Mouse (Mus musculus) hindbrain, embryonic 13.5 days (tissue): ENCODE results near the gene Gpr84. TPM values are rescaled to one million over a fixed set of nuclear protein-coding genes. Genes with fewer than 3 reads are reported as not detected.

ENCODE experiments used
- ATAC-seq: fragments of 200-750 bp; cut with Nextera tagmentation; 2 replicates; pipeline ENCODE4 v1.8.0; 2017; ENCODE audit warnings: moderate TSS enrichment; ENCODE audit not compliant: low FRiP score
- H3K27ac ChIP-seq: fragments of 300-500 bp; sonication (generic); 2 replicates; pipeline ENCODE4 v1.5.1; 2015; ENCODE audit warnings: inconsistent platforms, mild to moderate bottlenecking, moderate library complexity
- H3K27me3 ChIP-seq: fragments of 300-500 bp; sonication (generic); 2 replicates; pipeline ENCODE4 v1.6.1; 2015; ENCODE audit warnings: mild to moderate bottlenecking, inconsistent platforms
- H3K36me3 ChIP-seq: fragments of 300-500 bp; sonication (generic); 2 replicates; pipeline ENCODE4 v1.6.1; 2015; ENCODE audit warnings: mild to moderate bottlenecking, inconsistent platforms
- H3K4me1 ChIP-seq: fragments of 300-500 bp; sonication (generic); replicated peaks from 2 replicates; pipeline ENCODE4 v1.6.1; 2015; ENCODE audit warnings: inconsistent platforms
- H3K4me2 ChIP-seq: fragments of 300-500 bp; sonication (generic); 2 replicates; pipeline ENCODE4 v1.6.1; 2015; ENCODE audit warnings: inconsistent platforms, mild to moderate bottlenecking, moderate library complexity
- H3K4me3 ChIP-seq: fragments of 300-500 bp; sonication (generic); 2 replicates; pipeline ENCODE4 v1.5.1; 2015; ENCODE audit warnings: mild to moderate bottlenecking, inconsistent platforms
- H3K9ac ChIP-seq: fragments of 300-500 bp; sonication (generic); 2 replicates; pipeline ENCODE4 v1.6.1; 2015; ENCODE audit warnings: mild to moderate bottlenecking, inconsistent platforms
- H3K9me3 ChIP-seq: fragments of 300-500 bp; sonication (generic); 2 replicates; pipeline ENCODE4 v1.6.1; 2016; ENCODE audit warnings: inconsistent platforms
- WGBS: fragments of 180-500 bp; shearing (Covaris S2); methylation state at CpG from one replicate; pipeline ENCODE4 v1.1.7; 2015; 5-methylcytosine and 5-hydroxymethylcytosine counted together
- polyA plus RNA-seq: library from polyadenylated mRNA; unstranded; fragments of >200 nt; fragmentation: Nextera tagmentation; extraction: Ambion mirVana; gene quantifications from 2 replicates; pipeline ENCODE4 v1.2.1, GENCODE M21; 2015

Gpr84 gene
- polyA plus RNA-seq, 1 experiment from 2014 or later, result 0.34 TPM

GRCm38 (mm10) chr15:103302341-103303021 lies 7.9 kb downstream of the Gpr84 start:
- Histone ChIP-seq H3K27me3 (no peaks in the 10 kb centered on the region), H3K27ac (peak overlapping the region; percentile 100), H3K4me2 (no peak overlapping the region; the same call in 1 of the 2 replicates), H3K4me1 (peaks cover 89% of the 10 kb centered on the region), H3K4me3 (no peak overlapping the region), H3K36me3 (no peaks in the 10 kb centered on the region), H3K9ac (peak overlapping the region; percentile 63), H3K9me3 (no peaks in the 10 kb centered on the region)
- WGBS, result 13% methylated on average over 6 of the region's 6 CpGs
- no peak for ATAC-seq

- Histone ChIP-seq H3K9me3 (no peaks in the 10 kb centered on the region), H3K4me1 (peaks cover 91% of the 10 kb centered on the region), H3K36me3 (no peaks in the 10 kb centered on the region), H3K4me2 (peak overlapping the region; percentile 25), H3K9ac (peak overlapping the region; percentile 63), H3K27me3 (no peaks in the 10 kb centered on the region), H3K4me3 (no peak overlapping the region), H3K27ac (peak overlapping the region; percentile 100)
- WGBS, result 25% methylated on average over 5 of the region's 5 CpGs
- no peak for ATAC-seq
Observed at GRCm38 (mm10) chr15:103301547-103302340, 8.7 kb downstream of the Gpr84 start.

- WGBS, result 17% methylated on average over 2 of the region's 2 CpGs
- H3K4me2 ChIP-seq, result peak overlapping the region; percentile 49
Observed at GRCm38 (mm10) chr15:103301046-103301445, 9.4 kb downstream of the Gpr84 start.

GRCm38 (mm10) chr15:103300560-103300959 lies 9.9 kb downstream of the Gpr84 start:
- Histone ChIP-seq H3K9me3 (no peaks in the 10 kb centered on the region), H3K4me3 (peak overlapping the region; percentile 24), H3K27me3 (no peaks in the 10 kb centered on the region), H3K4me2 (peak overlapping the region; percentile 49), H3K4me1 (peaks cover 93% of the 10 kb centered on the region), H3K9ac (peak overlapping the region; percentile 67), H3K36me3 (peaks cover 4% of the 10 kb centered on the region; the same call in 1 of the 2 replicates), H3K27ac (peak overlapping the region; percentile 100)
- ATAC-seq, result peak; percentile 2; the same call in 1 of the 2 replicates
- 5% methylated on average over 2 of the region's 2 CpGs for WGBS

More at GRCm38 (mm10) chr15:103301046-103301445, 9.4 kb downstream of the Gpr84 start:
- Histone ChIP-seq H3K9ac (peak overlapping the region; percentile 67), H3K4me1 (peaks cover 93% of the 10 kb centered on the region), H3K36me3 (peaks cover 4% of the 10 kb centered on the region; the same call in 1 of the 2 replicates), H3K27me3 (no peaks in the 10 kb centered on the region), H3K4me3 (no peak overlapping the region), H3K9me3 (no peaks in the 10 kb centered on the region), H3K27ac (peak overlapping the region; percentile 100)
- no peak for ATAC-seq

GRCm38 (mm10) chr15:103300067-103300471 lies 10.3 kb downstream of the Gpr84 start:
- Histone ChIP-seq H3K27ac (peak overlapping the region; percentile 100), H3K4me2 (peak overlapping the region; percentile 49), H3K9ac (peak overlapping the region; percentile 67), H3K4me1 (peaks cover 97% of the 10 kb centered on the region), H3K9me3 (no peaks in the 10 kb centered on the region), H3K36me3 (peaks cover 7% of the 10 kb centered on the region; the same call in 1 of the 2 replicates), H3K27me3 (no peaks in the 10 kb centered on the region), H3K4me3 (peak overlapping the region; percentile 24)
- peak; percentile 73 for ATAC-seq
- WGBS, result 2% methylated on average over 18 of the region's 18 CpGs

- Histone ChIP-seq H3K4me2 (peak overlapping the region; percentile 49), H3K27ac (peak overlapping the region; percentile 100), H3K27me3 (no peaks in the 10 kb centered on the region), H3K4me1 (peaks cover 95% of the 10 kb centered on the region), H3K36me3 (peaks cover 7% of the 10 kb centered on the region; the same call in 1 of the 2 replicates), H3K4me3 (peak overlapping the region; percentile 24), H3K9ac (peak overlapping the region; percentile 67), H3K9me3 (no peaks in the 10 kb centered on the region)
- ATAC-seq, result peak; percentile 11
- 22% methylated on average over 8 of the region's 8 CpGs for WGBS
Observed at GRCm38 (mm10) chr15:103299644-103300043, 10.8 kb downstream of the Gpr84 start.

GRCm38 (mm10) chr15:103298861-103299616 lies 11.4 kb downstream of the Gpr84 start:
- ATAC-seq, result no peak
- H3K9me3 ChIP-seq, result no peaks in the 10 kb centered on the region
- H3K9ac ChIP-seq, result peak overlapping the region; percentile 67
- peaks cover 89% of the 10 kb centered on the region for H3K4me1 ChIP-seq
- H3K36me3 ChIP-seq, result peaks cover 7% of the 10 kb centered on the region; the same call in 1 of the 2 replicates
- peak overlapping the region; percentile 100 for H3K27ac ChIP-seq
- H3K4me3 ChIP-seq, result no peak overlapping the region
- H3K4me2 ChIP-seq, result peak overlapping the region; percentile 49
- H3K27me3 ChIP-seq, result no peaks in the 10 kb centered on the region
- WGBS, result 71% methylated on average over 5 of the region's 5 CpGs

- Histone ChIP-seq H3K4me2 (no peak overlapping the region), H3K27me3 (no peaks in the 10 kb centered on the region), H3K4me3 (no peak overlapping the region), H3K4me1 (peaks cover 79% of the 10 kb centered on the region), H3K36me3 (peaks cover 17% of the 10 kb centered on the region), H3K9ac (peak overlapping the region; percentile 39; the same call in 1 of the 2 replicates), H3K9me3 (no peaks in the 10 kb centered on the region), H3K27ac (peak overlapping the region; percentile 100)
- WGBS, result 33% methylated on average over 3 of the region's 3 CpGs
- no peak for ATAC-seq
Observed at GRCm38 (mm10) chr15:103298026-103298425, 12.4 kb downstream of the Gpr84 start.

GRCm38 (mm10) chr15:103297313-103297712 lies 13.1 kb downstream of the Gpr84 start:
- Histone ChIP-seq H3K4me2 (no peak overlapping the region), H3K9me3 (no peaks in the 10 kb centered on the region), H3K9ac (peak overlapping the region; percentile 39; the same call in 1 of the 2 replicates), H3K27ac (peak overlapping the region; percentile 100), H3K36me3 (peaks cover 24% of the 10 kb centered on the region), H3K27me3 (no peaks in the 10 kb centered on the region), H3K4me1 (peaks cover 72% of the 10 kb centered on the region), H3K4me3 (no peak overlapping the region)
- ATAC-seq, result no peak
- 25% methylated on average over 6 of the region's 6 CpGs for WGBS

GRCm38 (mm10) chr15:103295851-103296250 lies 14.6 kb downstream of the Gpr84 start:
- Histone ChIP-seq H3K4me1 (peaks cover 63% of the 10 kb centered on the region), H3K4me2 (no peak overlapping the region), H3K4me3 (no peak overlapping the region), H3K9me3 (no peaks in the 10 kb centered on the region), H3K27ac (peak overlapping the region; percentile 100), H3K27me3 (no peaks in the 10 kb centered on the region), H3K36me3 (peaks cover 37% of the 10 kb centered on the region), H3K9ac (peak overlapping the region; percentile 35; the same call in 1 of the 2 replicates)
- WGBS, result 10% methylated on average over 5 of the region's 5 CpGs
- ATAC-seq, result no peak

- 71% methylated on average over 2 of the region's 2 CpGs for WGBS
- H3K27me3 ChIP-seq, result no peaks in the 10 kb centered on the region
- H3K36me3 ChIP-seq, result peaks cover 42% of the 10 kb centered on the region
- no peak overlapping the region for H3K27ac ChIP-seq
- ATAC-seq, result no peak
- no peak overlapping the region for H3K9ac ChIP-seq
- H3K4me3 ChIP-seq, result no peak overlapping the region
- H3K4me2 ChIP-seq, result no peak overlapping the region
- H3K9me3 ChIP-seq, result no peaks in the 10 kb centered on the region
- peaks cover 61% of the 10 kb centered on the region for H3K4me1 ChIP-seq
Observed at GRCm38 (mm10) chr15:103294649-103295048, 15.8 kb downstream of the Gpr84 start.

- no peak overlapping the region for H3K27ac ChIP-seq
- H3K36me3 ChIP-seq, result peaks cover 42% of the 10 kb centered on the region
- no peak for ATAC-seq
- 99% methylated on average over 2 of the region's 2 CpGs for WGBS
- H3K4me3 ChIP-seq, result no peak overlapping the region
- H3K4me1 ChIP-seq, result peaks cover 59% of the 10 kb centered on the region
- H3K27me3 ChIP-seq, result no peaks in the 10 kb centered on the region
- H3K4me2 ChIP-seq, result no peak overlapping the region
- no peak overlapping the region for H3K9ac ChIP-seq
- no peaks in the 10 kb centered on the region for H3K9me3 ChIP-seq
Observed at GRCm38 (mm10) chr15:103293375-103293774, 17.0 kb downstream of the Gpr84 start.
